Mouse (Mus musculus): Measurements from ENCODE around the gene 1700022I11Rik.

DNA sequence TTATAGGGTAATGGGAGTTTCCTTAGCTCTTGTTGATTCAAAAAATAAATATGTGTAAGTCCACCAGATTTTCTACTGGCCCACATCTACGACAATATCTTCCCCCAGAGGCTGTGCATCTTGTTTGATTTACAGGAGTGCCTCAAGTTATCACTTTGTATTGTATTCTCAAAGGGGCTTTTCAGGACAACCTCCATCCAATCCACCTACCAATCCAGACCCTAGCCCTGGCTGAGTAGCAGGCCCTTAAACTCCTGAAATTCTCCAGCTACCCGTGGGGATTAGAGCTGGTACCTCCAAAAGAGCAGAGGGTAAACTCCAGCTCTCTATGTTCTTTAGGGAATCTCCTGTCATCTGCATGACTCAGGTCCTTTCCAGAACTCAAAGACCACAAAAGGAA is 28.6 kb downstream of the 1700022I11Rik start:
- no peak for TF ChIP-seq POLR2A (IDR thresholded peaks at IDR 0.05; ENCODE audit: borderline replicate concordance, extremely low read depth, low read depth, low read length)
- no peak for TF ChIP-seq CTCF (IDR thresholded peaks at IDR 0.05; ENCODE audit: insufficient read depth, low read length)

Data from lung, adult 2 months (tissue).